Mouse (Mus musculus): ENCODE results near the gene Vapb. TPM values are rescaled to one million over a fixed set of nuclear protein-coding genes. Genes with fewer than 3 reads are reported as not detected.

The Vapb gene
- polyA plus RNA-seq, 1 experiment from 2014 or later = 4.7 TPM

GRCm38 (mm10) chr2:173767959-173768595, 30.8 kb downstream of the Vapb start:
- DNase-seq = no peak
- peaks cover 7% of the 10 kb centered on the region for H3K36me3 ChIP-seq (replicated peaks; ENCODE audit: insufficient read depth, low read length)
- no peak overlapping the region for H3K4me2 ChIP-seq (ENCODE audit: low read depth, low read length)
- H3K27me3 ChIP-seq (ENCODE audit: insufficient read depth, low read length) = no peaks in the 10 kb centered on the region
- TF ChIP-seq CTCF (IDR thresholded peaks at IDR 0.05; ENCODE audit: low read depth) (no peak), EP300 (IDR thresholded peaks at IDR 0.05; ENCODE audit: low read depth) (no peak)
- no peak for ATAC-seq
- no peaks in the 10 kb centered on the region for H3K9me3 ChIP-seq (ENCODE audit: low read length)
- H3K4me3 ChIP-seq (ENCODE audit: low read depth, low read length) = no peak overlapping the region
- WGBS (ENCODE audit: insufficient replicate concordance) = 77% methylated on average over 8 of the region's 8 CpGs
- no peak overlapping the region for H3K27ac ChIP-seq (ENCODE audit: low read depth)
- 0 out of 2 replicates have a peak, but pooled peaks cover 6% of the 10 kb centered on the region for H3K4me1 ChIP-seq (ENCODE audit: insufficient read depth)
- H3K9ac ChIP-seq (replicated peaks) = no peak overlapping the region

GRCm38 (mm10) chr2:173769183-173769582, 31.9 kb downstream of the Vapb start:
- 49% methylated on average over 10 of the region's 10 CpGs for WGBS (ENCODE audit: insufficient replicate concordance)
- H3K9ac ChIP-seq (replicated peaks) = no peak overlapping the region
- no peak overlapping the region for H3K4me2 ChIP-seq (ENCODE audit: low read depth, low read length)
- H3K27ac ChIP-seq (ENCODE audit: low read depth) = no peak overlapping the region
- H3K9me3 ChIP-seq (ENCODE audit: low read length) = no peaks in the 10 kb centered on the region
- no peak overlapping the region for H3K4me3 ChIP-seq (ENCODE audit: low read depth, low read length)
- H3K4me1 ChIP-seq (ENCODE audit: insufficient read depth) = 0 out of 2 replicates have a peak, but pooled peaks cover 6% of the 10 kb centered on the region
- no peak for DNase-seq
- ATAC-seq = no peak
- TF ChIP-seq CTCF (IDR thresholded peaks at IDR 0.05; ENCODE audit: low read depth) = no peak
- TF ChIP-seq EP300 (IDR thresholded peaks at IDR 0.05; ENCODE audit: low read depth) = no peak
- H3K27me3 ChIP-seq (ENCODE audit: insufficient read depth, low read length) = no peaks in the 10 kb centered on the region
- peaks cover 3% of the 10 kb centered on the region for H3K36me3 ChIP-seq (replicated peaks; ENCODE audit: insufficient read depth, low read length)

- DNase-seq (no peak), ATAC-seq (no peak)
- Histone ChIP-seq H3K36me3 (replicated peaks; ENCODE audit: insufficient read depth, low read length) (peaks cover 5% of the 10 kb centered on the region; the same call in 1 of the 2 replicates), H3K9me3 (ENCODE audit: low read length) (no peaks in the 10 kb centered on the region), H3K4me2 (ENCODE audit: low read depth, low read length) (no peak overlapping the region), H3K4me1 (ENCODE audit: insufficient read depth) (0 out of 2 replicates have a peak, but pooled peaks cover 6% of the 10 kb centered on the region), H3K9ac (replicated peaks) (no peak overlapping the region), H3K27ac (ENCODE audit: low read depth) (no peak overlapping the region), H3K27me3 (ENCODE audit: insufficient read depth, low read length) (no peaks in the 10 kb centered on the region), H3K4me3 (ENCODE audit: low read depth, low read length) (no peak overlapping the region)
- TF ChIP-seq EP300 (IDR thresholded peaks at IDR 0.05; ENCODE audit: low read depth) = no peak
- TF ChIP-seq CTCF (IDR thresholded peaks at IDR 0.05; ENCODE audit: low read depth) = no peak
- 82% methylated on average over 5 of the region's 5 CpGs for WGBS (ENCODE audit: insufficient replicate concordance)
Observed at GRCm38 (mm10) chr2:173770620-173771019, 33.3 kb downstream of the Vapb start.

- ATAC-seq = no peak
Observed at GRCm38 (mm10) chr2:173771706-173772105, 34.4 kb downstream of the Vapb start.

GRCm38 (mm10) chr2:173775556-173775955, 38.2 kb downstream of the Vapb start:
- no peak overlapping the region for H3K4me2 ChIP-seq (ENCODE audit: low read depth, low read length)
- H3K4me1 ChIP-seq (ENCODE audit: insufficient read depth) = 0 out of 2 replicates have a peak, but pooled peaks cover 2% of the 10 kb centered on the region
- no peak for DNase-seq
- H3K27ac ChIP-seq (ENCODE audit: low read depth) = no peak overlapping the region
- no peak for TF ChIP-seq EP300 (IDR thresholded peaks at IDR 0.05; ENCODE audit: low read depth)
- no peak for TF ChIP-seq CTCF (IDR thresholded peaks at IDR 0.05; ENCODE audit: low read depth)
- no peaks in the 10 kb centered on the region for H3K9me3 ChIP-seq (ENCODE audit: low read length)
- WGBS (ENCODE audit: insufficient replicate concordance) = 76% methylated on average over 3 of the region's 3 CpGs
- H3K27me3 ChIP-seq (ENCODE audit: insufficient read depth, low read length) = no peaks in the 10 kb centered on the region
- H3K36me3 ChIP-seq (replicated peaks; ENCODE audit: insufficient read depth, low read length) = peaks cover 27% of the 10 kb centered on the region
- no peak overlapping the region for H3K9ac ChIP-seq (replicated peaks)
- H3K4me3 ChIP-seq (ENCODE audit: low read depth, low read length) = no peak overlapping the region
- ATAC-seq = no peak

More at GRCm38 (mm10) chr2:173771706-173772105, 34.4 kb downstream of the Vapb start:
- H3K27ac ChIP-seq (ENCODE audit: low read depth) = no peak overlapping the region
- no peak for TF ChIP-seq CTCF (IDR thresholded peaks at IDR 0.05; ENCODE audit: low read depth)
- no peak for TF ChIP-seq EP300 (IDR thresholded peaks at IDR 0.05; ENCODE audit: low read depth)
- H3K9me3 ChIP-seq (ENCODE audit: low read length) = no peaks in the 10 kb centered on the region
- no peak overlapping the region for H3K4me2 ChIP-seq (ENCODE audit: low read depth, low read length)
- WGBS (ENCODE audit: insufficient replicate concordance) = 75% methylated on average over 8 of the region's 8 CpGs
- peaks cover 8% of the 10 kb centered on the region; the same call in 1 of the 2 replicates for H3K36me3 ChIP-seq (replicated peaks; ENCODE audit: insufficient read depth, low read length)
- H3K4me1 ChIP-seq (ENCODE audit: insufficient read depth) = 0 out of 2 replicates have a peak, but pooled peaks cover 6% of the 10 kb centered on the region
- H3K27me3 ChIP-seq (ENCODE audit: insufficient read depth, low read length) = no peaks in the 10 kb centered on the region
- no peak overlapping the region for H3K9ac ChIP-seq (replicated peaks)
- no peak overlapping the region for H3K4me3 ChIP-seq (ENCODE audit: low read depth, low read length)
- no peak for DNase-seq

- ATAC-seq (no peak), DNase-seq (no peak)
- TF ChIP-seq CTCF (IDR thresholded peaks at IDR 0.05; ENCODE audit: low read depth) (no peak), EP300 (IDR thresholded peaks at IDR 0.05; ENCODE audit: low read depth) (no peak)
- Histone ChIP-seq H3K9ac (replicated peaks) (no peak overlapping the region), H3K9me3 (ENCODE audit: low read length) (no peaks in the 10 kb centered on the region), H3K27me3 (ENCODE audit: insufficient read depth, low read length) (no peaks in the 10 kb centered on the region), H3K4me3 (ENCODE audit: low read depth, low read length) (no peak overlapping the region), H3K27ac (ENCODE audit: low read depth) (no peak overlapping the region), H3K36me3 (replicated peaks; ENCODE audit: insufficient read depth, low read length) (peaks cover 27% of the 10 kb centered on the region), H3K4me2 (ENCODE audit: low read depth, low read length) (no peak overlapping the region), H3K4me1 (ENCODE audit: insufficient read depth) (0 out of 2 replicates have a peak, but pooled peaks cover 2% of the 10 kb centered on the region)
- WGBS (ENCODE audit: insufficient replicate concordance) = 61% methylated on average over 9 of the region's 9 CpGs
Observed at GRCm38 (mm10) chr2:173776108-173776507, 38.8 kb downstream of the Vapb start.

Data from liver, postnatal 0 days (tissue).